Mouse (Mus musculus) effector memory CD4-positive, alpha-beta T cell, adult 5 months (primary cell): ENCODE measurements around the gene Smim8. TPM values are rescaled to one million over a fixed set of nuclear protein-coding genes. Genes with fewer than 3 reads are reported as not detected.

Experiments used
- polyA plus RNA-seq: library from polyadenylated mRNA; unstranded; fragments of 100-300 nt; shearing (Covaris generic); gene quantifications from one replicate; pipeline ENCODE4 v1.2.1, GENCODE M21; 2017

Gene Smim8
- polyA plus RNA-seq = 25.8 TPM

DNA sequence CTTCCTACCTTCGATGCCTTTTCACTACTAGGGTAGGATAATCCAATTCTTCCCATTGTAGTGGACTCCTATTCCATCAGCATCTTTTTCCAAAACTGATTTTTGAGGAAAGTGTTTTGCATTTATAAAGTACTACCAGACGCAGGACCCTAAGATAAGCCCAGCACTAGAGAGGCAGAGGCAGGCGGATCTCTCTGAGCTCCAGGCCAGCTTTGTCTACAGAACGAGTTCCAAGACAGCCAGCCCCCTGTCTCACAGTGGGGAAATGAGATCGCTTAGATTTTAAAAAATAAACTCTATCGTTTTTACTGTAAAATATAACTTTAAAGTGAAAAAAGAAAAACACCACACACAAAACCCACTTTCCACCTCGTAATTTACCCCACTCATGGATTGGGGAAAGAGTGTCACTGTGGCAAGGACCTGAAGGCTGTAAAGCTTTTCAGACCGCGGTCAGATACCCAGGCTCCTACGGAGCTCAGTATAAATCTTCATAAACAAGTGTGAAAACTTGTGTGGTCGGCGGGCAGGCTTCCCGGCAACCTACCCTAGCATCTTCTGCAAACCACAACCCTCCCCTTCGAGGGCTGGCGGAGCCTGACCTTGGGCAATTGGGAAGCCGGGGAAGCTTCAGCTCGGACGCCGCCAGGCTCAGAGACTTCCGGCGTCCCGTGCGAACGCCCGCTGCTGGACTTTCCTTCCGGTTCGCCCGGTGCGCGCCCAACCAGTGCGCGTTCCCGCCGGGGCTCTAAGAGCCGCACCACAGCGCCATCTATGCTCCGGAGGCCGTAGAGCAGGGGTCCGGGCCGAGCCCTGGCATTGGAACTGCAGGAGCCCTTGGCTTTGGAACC lies at the start of gene Smim8:
Gene Smim8 (minus strand): TSS at position 747 of the 851 bp plus-strand sequence.

DNA sequence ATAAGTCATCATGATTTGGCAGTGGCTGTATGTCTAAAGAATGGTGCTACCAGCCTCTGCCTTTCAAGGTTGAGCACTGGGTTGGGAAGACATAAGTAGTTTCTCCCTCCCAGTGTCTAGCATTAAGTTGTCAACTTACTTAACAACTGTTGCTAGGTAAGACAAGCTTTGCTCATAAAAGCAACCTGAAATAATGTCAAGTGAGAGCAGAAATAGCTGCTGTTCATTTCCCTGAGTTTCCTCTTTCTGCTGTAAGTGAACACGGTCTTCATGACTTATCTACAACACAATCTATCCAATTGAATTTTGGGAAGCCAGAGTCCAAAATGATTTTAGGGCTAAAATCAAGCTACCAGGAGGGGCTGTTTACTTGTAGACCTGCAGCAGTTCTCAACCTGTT lies 22.1 kb downstream of the Smim8 start, which contains the start of gene Gm136:
Gene Gm136 (minus strand): TSS at position 101 of the 400 bp plus-strand sequence.

DNA sequence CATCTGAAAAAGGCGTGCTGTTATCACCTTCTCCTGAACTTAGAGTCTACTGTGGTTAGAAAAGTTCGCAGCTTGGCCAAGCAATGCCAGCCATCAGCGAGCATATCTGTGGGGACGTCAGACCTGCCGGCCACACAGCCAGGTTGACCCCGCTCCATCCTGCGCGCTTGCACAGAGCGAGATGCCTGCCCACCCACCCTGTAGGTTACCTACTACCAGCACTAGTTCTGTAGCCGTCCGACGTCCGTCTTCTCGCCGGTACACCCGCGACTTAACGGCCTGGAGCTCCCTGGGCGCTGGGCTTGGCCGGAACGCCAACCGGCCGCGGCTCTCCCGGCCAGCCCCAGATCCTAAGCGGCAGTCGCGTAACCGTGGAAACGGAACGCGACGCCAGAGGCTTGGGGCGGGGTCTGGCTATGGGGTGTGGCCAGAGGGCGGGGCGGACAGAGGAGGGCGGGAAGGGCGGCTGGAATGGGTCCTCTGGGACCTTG lies 48.3 kb downstream of the Smim8 start, which contains the start of gene Cfap206:
Gene Cfap206 (minus strand): TSS at position 356 of the 491 bp plus-strand sequence.

Other genes with a start within 250 kb of the Smim8 start
- gene Akirin2, start 227.5 kb downstream of the Smim8 start, polyA plus RNA-seq = 79.9 TPM
- 88.4 TPM for gene Orc3, start 163.5 kb downstream of the Smim8 start, polyA plus RNA-seq
- 15.7 TPM for gene Rars2, start 163.5 kb downstream of the Smim8 start, polyA plus RNA-seq
- 9.6 TPM for gene Slc35a1, start 91.0 kb downstream of the Smim8 start, polyA plus RNA-seq
- not detected for gene Cfap206, start 48.2 kb downstream of the Smim8 start, polyA plus RNA-seq
- gene Gm136, start 22.2 kb downstream of the Smim8 start, polyA plus RNA-seq = not detected
- gene Zfp292, start 104.5 kb upstream of the Smim8 start, polyA plus RNA-seq = 39.7 TPM
- not detected for gene Cga, start 115.4 kb upstream of the Smim8 start, polyA plus RNA-seq